Mouse (Mus musculus) cerebellum, adult 18-20 months (tissue): ENCODE data around the gene Smad9.
A peak's percentile ranks its signal among the peaks of the same experiment; 100 is the strongest.

Experiments used
- DNase-seq, 2 experiments: peaks; one replicate each; pipeline ENCODE4 v3.0.0; 2021

Gene Smad9

DNA sequence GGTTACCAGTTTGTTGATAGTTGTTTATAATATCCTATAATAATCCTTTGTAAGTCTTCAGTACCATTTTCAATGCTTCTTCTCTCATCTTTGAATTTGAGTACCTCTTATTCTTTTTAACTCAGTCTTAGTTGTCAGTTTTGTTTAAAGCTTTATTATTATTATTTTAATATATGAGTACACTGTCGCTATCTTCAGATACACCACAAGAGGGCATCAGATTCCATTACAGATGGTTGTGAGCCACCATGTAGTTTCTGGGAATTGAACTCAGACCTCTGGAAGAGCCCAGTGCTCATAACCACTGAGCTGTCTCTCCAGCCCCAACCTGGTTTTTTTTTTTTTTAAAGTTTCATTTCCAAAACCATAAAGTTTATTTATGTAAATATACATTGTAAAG is 56.2 kb downstream of the Smad9 start:
- DNase-seq: no peak

DNA sequence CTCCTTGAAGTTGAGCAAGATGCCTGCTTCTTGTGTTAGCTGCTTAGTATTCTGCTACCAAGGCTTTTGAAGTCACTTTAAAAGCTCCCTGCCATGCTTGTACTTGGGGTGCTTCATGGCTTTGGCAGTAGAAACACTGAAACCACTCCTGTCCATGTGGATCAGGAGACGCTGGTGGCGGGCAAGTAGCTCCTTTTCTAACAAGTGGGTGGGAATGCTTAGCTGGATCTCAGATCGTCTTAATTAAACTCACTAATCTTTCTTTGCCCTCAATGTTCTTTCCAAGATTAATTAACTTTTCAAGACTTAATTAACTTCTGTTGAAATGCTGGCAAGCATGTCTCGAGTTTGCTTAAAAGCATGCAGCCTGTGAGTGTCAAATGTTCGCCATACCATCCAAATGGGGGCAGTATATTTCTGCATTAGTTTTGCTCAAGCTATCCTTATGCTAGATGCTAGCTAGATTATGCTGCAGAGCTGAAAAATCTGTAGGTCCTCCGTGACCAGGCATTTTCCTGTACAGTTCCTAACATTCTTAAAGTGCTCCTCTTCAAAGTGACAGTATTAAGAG is 58.1 kb downstream of the Smad9 start:
- no peak for DNase-seq

DNA sequence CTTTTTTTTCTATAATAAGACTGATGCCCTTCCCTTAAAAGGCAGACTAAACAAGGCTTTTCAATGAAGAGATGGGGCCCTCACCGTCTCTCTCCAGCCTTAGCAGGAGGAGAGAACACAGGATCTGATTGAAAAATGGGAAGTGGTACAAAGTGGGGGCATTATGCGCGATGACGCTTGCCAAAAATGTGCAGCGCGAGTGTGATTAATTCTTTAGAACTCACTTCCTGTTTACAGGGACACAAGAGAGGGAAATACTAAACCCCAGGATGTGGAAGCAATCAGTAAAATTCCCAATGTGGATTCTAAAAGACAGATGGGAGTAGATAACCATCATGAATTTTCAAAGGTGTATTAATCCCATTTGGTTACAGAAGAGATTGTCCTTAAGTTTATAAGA is 59.2 kb downstream of the Smad9 start:
- no peak for DNase-seq

DNA sequence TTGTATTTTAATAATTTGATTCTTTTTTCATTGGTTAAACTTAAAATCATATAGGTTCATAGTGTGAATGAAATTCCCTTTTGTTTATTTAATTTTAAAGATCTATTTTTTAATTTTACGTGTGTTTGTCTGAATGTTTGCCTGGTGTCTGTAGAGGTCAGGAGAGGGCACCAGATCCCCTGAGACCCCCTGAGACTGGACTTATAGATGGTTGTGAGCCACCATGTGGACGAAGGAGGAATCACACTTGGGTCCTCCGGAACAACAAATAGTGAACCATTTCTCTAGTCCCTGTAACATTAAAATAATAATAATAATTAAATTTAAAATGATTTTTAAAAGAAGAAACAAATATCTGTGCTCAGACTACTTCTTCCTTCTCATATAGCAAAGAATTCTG is 59.9 kb downstream of the Smad9 start:
- DNase-seq: peak in 1 of 2 experiments; percentile 25

DNA sequence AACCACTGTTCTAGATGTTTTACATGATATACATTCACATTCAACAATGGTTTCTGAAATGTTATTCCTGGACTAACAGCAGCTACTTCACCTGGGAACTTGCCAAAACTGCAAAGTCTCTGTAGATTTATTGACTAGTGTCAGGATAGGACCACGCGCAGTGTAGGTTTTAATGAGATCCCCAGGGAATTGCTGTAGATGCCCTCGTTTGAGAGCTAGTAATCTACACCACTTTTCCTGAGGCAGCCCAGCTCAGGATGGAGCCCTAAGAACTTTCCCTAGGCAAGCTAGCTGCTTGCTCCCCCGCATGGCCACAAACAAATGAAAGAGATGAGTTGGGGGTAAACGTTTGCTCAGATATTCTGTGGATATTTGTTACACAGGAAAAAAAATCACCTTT is 67.1 kb downstream of the Smad9 start:
- no peak for DNase-seq

DNA sequence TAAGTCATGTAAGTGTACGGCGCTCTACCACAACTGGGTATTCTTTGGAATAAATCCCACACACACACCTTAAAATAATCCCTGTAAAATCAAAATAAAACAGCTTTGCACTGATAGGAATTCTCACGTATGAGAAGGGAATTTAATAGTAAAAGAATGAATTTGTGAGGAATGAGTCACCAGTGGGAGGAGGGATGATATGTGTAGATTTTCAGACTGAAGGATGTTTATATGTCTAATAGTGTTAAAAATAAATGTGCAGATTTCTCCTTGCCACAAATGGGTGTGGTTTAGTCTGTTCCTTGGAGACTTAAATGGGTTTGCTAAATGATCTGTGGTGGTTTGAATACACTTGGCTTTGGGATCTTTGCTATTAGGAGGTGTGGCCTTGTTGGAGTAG is 77.1 kb downstream of the Smad9 start:
- no peak for DNase-seq

DNA sequence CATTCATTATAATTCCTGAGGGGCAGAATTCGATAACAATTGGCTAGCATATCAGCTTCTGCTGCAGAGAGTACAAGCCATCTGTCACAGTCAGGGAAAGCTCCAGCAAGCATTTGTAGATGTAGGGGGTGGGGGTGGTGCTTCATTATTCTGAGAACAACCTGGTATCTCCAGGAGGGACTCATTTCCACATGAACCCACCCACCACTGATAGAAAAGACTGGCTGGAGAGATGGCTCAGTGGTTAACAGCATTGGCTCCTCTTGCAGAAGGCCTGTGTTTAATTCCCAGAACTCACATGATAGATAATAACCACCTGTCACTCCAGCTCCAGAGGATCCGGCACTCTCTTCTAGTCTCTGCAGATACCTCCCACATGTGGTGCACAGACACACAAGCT is 80.0 kb downstream of the Smad9 start:
- DNase-seq: no peak
